Mouse (Mus musculus): ENCODE measurements around the gene Slc25a12.

Slc25a12 gene

DNA sequence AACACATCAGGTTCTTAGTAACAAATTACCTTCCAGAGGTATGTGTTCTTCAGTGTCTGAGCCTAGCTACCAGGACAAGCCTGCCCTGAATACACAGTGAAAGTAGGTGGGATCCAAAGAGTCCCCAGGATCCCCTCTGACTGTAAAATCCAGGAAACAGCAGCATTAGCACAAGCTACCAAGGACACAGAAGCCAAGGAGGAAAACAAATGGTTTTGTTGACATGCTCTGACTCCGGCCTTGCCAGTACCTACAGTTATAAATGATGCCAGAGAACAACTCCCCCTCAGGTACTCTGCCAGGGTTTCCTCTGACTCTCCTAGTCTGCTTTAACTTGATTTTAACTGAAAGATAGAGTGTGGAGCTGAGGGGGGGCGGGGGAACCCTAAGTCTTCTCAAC is 18.0 kb downstream of the Slc25a12 start:
- no peak for DNase-seq (ENCODE audit: low spot score)

DNA sequence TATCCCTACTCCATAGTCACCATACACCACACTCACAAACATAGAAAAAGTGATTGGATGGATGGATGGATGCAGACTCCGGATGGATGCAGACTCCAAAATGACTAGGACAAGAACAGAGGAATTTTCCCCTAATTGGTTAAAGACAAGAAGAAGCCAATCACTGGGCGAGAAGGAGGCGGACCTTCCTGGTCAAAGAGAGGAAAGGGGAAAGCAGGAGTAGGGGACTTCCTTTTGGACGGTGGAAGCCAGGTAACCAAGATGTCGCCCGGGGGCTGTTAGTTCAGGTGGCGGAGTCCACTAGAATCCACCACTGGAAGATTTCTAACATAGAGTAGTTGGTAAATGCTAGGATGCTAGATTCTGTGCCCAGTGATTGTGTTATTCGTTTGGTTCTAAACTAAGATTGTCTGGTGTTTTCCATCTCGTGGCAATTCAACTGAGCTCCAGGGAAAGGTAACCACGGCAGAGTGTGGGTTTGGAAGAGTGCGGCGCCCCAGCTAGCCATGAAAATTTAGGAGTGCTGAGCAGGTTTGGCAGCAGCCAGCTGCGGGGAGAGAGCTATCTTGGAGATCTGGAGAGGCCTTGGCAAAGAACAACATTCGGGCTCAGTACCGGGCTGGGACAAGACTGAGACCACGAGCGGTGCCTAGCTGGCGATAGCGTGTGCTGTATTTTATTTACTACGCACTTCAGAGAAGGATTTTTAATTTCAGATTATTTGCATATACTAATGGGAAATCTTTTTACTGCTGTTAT is 19.6 kb downstream of the Slc25a12 start:
- no peak for DNase-seq (ENCODE audit: low spot score)

GRCm38 (mm10) chr2:71347160-71347559 is 20.4 kb downstream of the Slc25a12 start:
- no peak for DNase-seq (ENCODE audit: low spot score)

GRCm38 (mm10) chr2:71343884-71344640 is 23.5 kb downstream of the Slc25a12 start:
- DNase-seq (ENCODE audit: low spot score), result no peak

GRCm38 (mm10) chr2:71340126-71340525 is 27.4 kb downstream of the Slc25a12 start:
- no peak for DNase-seq (ENCODE audit: low spot score)

DNA sequence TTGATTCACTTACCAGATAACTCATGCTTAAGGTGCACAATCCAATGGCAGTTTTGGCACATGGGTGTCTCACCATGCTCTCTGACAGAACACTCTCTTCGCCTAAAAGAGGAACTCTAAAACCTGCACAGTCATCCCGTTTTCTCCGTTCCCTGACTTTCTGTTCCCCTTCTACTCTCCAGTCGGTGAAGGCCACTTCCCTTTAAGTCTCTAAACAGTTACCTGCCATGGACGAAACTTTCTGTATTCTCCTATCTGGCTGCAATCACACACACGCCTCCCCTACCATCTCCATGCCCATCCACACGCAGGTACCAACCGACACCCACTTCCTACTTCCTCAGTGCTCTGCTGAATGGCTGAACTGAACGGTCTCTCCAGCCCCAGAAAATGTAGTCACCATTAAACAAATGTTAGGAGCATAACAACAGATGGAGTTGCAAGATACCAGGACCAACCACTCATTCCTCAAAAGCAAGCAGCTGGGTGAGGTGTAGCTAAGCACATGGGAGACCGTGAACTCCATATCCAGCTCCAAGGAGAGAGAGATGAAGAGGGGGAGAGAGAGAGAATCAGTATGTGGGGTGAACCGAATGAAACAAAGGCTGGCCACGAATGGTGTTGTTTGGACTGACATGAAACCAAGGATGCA is 29.3 kb downstream of the Slc25a12 start:
- no peak for DNase-seq (ENCODE audit: low spot score)

DNA sequence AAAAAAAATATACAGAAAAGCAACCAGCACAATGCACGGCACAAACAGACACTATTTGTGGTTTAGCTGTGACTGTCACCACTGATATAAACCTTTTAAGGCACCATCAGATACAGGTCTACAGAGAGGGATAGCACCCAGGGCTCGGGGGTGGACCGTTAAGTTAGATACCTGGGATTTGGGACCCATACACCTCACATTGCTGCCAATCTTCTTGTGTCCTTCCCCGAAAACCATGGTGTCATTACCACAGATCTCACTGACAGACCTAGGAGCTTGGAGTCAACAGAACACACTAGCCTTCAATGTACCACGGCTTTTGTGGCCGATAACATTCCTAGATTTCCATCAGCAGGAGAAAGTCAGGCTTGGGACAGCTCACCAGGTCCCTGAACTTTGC is 30.9 kb downstream of the Slc25a12 start:
- DNase-seq (ENCODE audit: low spot score), result no peak

DNA sequence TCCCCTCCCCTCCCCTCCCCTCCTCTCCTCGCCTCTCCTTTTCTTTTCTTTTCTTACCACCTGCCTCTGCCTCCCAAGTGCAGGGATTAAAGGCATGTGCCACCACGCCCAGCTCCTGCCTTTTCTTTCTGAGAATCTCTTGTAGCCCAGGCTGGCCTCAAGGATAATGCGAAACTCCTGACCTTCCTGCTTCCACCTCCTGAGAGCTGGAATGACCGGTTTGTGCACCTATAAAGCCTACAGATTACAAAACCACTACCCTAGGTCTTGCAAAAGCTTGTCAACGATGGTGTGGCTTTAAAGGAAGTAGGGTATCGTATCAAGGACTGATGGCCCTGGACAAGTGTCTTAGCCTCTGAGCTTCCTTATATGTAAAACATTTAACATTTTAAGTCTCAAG is 31.3 kb downstream of the Slc25a12 start:
- no peak for DNase-seq (ENCODE audit: low spot score)

- DNase-seq (ENCODE audit: low spot score), result no peak
These were observed 33.3 kb downstream of the Slc25a12 start for GRCm38 (mm10) chr2:71333986-71334822.

DNA sequence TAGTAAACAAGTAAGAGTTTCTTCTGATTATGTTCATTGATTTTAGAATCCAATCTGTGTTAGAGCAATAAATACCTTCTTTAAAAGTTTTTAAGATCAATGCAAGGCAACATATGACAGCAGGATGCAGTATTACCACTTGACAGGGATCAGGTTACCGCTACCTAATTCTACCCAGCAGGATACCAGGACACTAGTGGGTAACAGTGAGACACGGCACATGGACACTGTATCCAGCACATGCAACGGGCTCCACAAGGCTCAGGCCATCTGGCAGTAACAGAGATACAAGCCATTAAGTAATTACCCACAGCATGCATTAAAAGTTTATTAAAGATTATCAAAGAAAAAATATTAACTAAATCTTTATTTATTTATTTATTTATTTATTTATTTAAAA is 37.8 kb downstream of the Slc25a12 start:
- DNase-seq (ENCODE audit: low spot score), result no peak

DNA sequence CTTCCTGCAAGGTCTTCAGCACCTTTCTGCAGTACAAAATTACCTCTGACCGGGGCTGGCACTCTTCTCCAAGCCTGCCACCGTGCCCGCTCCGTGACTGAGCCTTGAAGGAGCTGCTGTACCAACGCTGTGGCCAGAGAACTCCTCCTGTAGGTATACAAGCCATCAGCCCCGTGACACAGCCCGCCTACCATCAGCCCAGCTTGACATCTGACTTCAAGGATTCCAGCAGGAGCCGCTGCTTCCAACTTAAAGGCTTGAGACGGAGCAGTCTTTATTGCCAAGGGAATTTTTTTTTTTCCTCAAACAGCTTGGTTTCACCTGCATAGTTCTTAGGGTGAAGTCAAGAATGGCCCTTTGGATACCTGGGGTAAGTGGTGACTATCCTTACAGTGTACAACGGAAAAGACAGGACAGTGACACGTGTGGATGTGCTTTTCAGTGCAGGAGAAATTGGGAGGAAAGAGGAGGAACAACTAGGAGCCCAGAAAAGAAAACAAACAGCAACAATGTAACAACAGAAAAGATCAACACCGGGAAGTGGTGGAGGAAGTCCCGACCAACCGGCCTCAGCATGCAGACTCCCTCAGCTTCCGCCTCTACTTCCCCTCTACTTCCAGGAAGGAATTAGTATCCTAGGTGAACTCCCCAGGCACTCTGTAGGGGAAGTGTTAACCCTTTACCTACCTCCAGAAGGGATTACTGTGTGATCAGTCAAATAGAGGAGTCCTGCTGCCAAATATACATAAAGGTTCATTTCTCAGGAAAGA is 39.0 kb downstream of the Slc25a12 start:
- DNase-seq (ENCODE audit: low spot score), result no peak

GRCm38 (mm10) chr2:71327715-71328114 is 39.8 kb downstream of the Slc25a12 start:
- no peak for DNase-seq (ENCODE audit: low spot score)

- DNase-seq (ENCODE audit: low spot score), result no peak
These were observed 40.6 kb downstream of the Slc25a12 start for GRCm38 (mm10) chr2:71326766-71327464.

DNA sequence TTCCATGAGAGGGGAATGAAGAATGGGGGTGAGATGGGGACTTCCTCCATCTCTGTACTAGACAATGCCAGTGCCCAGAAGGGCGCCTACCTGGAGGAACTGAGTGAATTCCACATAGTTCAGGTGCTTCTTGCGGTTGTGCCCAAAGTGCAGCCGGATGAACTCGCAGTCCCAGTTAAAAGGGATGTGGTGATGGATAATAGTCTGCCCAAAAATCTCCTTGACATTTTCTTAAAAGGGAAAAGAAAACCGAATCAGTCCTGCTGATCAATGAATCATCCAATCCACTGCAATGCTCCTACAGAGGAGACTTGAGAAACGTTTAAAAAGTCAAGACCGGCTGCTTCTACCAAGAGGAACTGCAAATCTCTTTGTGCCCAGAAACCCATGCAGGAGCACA is 43.7 kb downstream of the Slc25a12 start:
- no peak for DNase-seq (ENCODE audit: low spot score)

GRCm38 (mm10) chr2:71321486-71321885 is 46.1 kb downstream of the Slc25a12 start:
- DNase-seq (ENCODE audit: low spot score), result no peak

DNA sequence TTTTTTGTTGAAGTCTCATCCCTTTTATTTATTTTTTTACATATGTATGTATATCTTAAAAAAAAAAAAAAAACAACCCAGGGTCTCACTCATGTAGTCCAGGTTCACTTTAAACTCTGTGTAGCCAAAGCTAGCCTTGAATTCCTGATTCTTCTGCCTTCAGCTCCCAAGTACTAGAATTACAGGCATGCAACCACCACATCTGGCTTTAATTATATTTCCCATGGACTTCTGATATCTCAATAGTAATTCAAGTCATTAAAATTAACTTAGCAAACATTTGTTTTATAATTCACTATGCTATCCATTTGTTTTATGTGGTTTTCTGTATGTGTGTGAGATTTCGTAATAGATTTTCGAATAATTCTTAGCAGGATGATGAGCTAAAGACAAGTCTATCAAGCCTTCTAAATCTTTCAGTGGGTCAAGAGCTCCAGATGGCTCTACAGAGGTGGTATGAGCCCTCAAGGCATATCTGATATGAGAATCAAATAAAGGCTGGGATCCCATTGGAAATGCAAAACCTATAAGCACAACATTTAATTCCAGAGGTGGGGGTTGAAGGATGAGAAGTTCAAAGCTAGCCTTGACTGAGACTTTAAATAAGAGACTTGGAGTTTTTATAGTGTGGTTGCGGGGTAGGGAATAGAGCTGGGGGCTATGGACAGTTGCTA is 51.3 kb downstream of the Slc25a12 start:
- DNase-seq (ENCODE audit: low spot score), result no peak

DNA sequence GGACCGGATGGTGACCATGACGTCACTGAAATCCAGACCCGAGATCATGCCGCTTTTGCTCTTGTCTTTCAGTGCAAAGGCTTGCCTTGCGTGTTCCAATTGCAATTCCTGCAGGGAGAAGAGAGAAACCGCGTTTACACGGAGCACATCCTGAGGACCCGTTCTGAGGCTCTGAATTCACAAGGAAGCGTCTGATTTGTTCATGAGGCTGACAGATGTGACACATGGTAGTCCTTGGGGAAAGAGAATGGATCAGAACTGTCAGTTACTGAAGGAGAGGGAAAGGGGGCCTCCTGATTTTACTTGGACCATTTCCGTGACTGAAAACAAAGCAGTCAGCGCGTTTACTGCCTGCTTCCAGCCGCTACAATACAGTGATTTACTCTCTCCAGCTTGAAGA is 52.5 kb downstream of the Slc25a12 start:
- no peak for DNase-seq (ENCODE audit: low spot score)

DNA sequence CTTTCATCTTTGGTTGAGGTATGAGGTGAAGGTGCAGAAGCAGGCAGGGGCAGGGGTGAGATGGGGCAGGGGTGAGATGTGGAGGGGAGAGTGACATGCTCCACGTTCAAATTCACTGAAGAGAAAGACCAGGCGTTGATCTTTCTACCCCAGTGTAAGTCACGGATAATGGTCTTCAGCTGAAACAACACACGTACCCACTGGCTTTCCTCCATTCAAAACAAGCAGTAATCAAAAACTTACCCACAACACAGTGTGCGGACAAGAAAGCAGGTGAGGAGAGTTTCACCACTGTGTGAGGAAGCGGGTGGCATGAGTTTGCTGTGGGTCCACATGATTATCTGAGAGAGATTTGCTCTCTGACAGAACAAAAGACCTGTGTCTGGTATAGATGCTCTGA is 53.5 kb downstream of the Slc25a12 start:
- no peak for DNase-seq (ENCODE audit: low spot score)

- no peak for DNase-seq (ENCODE audit: low spot score)
These were observed 55.5 kb downstream of the Slc25a12 start for GRCm38 (mm10) chr2:71312067-71312466.

DNA sequence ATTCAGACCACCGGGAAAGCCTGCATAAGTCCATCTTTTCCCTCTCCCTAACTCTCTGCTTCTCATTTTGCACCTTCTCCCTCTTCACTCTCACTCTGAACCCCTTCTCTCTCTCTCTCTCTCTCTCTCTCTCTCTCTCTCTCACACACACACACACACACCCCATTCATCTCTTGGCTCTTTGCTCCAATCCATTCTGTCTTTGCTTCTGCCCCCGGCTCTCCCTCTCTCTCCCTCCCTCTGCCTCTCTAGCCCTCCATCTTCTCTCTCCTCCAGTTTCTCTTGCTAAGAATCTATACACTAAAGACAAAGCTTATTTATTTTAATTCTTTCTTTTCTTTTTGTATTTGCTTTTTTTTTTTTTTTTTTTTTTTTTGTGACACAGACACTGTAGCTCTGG is 57.8 kb downstream of the Slc25a12 start:
- DNase-seq (ENCODE audit: low spot score), result no peak
